Mouse (Mus musculus) neutrophil, adult 65 days (primary cell): ENCODE results near the gene Brinp3. TPM values are rescaled to one million over a fixed set of nuclear protein-coding genes. Genes with fewer than 3 reads are reported as not detected.

Source experiments
- total RNA-seq: library from RNA; stranded (reverse); gene quantifications from 2 replicates; pipeline ENCODE4 v1.2.4, GENCODE M21; 2023

Gene Brinp3
- total RNA-seq = not detected in 2 replicates

GRCm38 (mm10) chr1:146494681-146495331 lies at the start of gene Brinp3:
Gene Brinp3 (plus strand): TSS chr1:146494760.

